Mouse (Mus musculus): ENCODE measurements at regions not wholly inside any gene's neighbourhood (a gene's known extent, or its start where the extent isn't known, plus 50 kb on each side); places are given as distances from the start of the nearest gene placed in this dataset.

DNA sequence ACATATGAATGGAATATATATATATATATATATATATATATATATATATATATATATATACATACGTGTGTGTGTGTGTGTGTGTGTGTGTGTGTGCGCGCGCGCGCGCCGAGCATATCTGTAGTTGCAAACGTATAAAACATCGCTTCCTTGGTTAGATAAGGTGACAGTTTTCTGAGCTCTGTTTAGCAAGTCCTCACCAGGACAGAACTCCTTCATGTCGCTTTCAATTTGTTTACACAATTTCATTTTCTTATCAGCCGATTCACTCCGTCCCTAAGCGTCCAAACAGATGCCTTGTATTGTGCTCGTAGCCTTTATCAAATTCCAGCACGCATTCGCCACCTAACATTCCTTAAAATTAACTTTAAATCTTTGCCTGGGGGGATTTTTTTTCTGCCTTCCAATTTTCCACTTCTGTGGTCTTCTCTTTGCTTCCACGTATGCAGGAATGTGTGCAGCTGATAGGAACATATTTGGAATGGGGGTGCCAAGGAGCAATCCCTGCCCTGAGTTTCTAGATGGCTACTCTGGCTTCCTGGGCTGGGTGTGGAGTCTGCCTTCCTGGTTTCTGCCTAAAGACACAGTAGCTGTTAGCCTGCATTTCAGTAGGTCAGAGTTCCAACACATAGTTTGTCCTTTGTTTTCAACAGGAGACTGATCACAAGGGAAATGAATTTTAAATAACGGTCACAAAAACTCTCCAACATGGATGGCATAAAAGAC is 575.7 kb downstream of the Robo2 start:
- Histone ChIP-seq H3K36me3 (no peaks in the 10 kb centered on the region), H3K4me3 (peak overlapping the region; percentile 36; the same call in 1 of the 2 replicates), H3K27me3 (ENCODE audit: insufficient read depth, poor library complexity, severe bottlenecking) (no peaks in the 10 kb centered on the region), H3K9me3 (no peaks in the 10 kb centered on the region), H3K4me1 (no peaks in the 10 kb centered on the region), H3K27ac (no peak overlapping the region)
- 53% methylated on average over 19 of the region's 19 CpGs for WGBS
- no peak for DNase-seq (ENCODE audit: low spot score)

DNA sequence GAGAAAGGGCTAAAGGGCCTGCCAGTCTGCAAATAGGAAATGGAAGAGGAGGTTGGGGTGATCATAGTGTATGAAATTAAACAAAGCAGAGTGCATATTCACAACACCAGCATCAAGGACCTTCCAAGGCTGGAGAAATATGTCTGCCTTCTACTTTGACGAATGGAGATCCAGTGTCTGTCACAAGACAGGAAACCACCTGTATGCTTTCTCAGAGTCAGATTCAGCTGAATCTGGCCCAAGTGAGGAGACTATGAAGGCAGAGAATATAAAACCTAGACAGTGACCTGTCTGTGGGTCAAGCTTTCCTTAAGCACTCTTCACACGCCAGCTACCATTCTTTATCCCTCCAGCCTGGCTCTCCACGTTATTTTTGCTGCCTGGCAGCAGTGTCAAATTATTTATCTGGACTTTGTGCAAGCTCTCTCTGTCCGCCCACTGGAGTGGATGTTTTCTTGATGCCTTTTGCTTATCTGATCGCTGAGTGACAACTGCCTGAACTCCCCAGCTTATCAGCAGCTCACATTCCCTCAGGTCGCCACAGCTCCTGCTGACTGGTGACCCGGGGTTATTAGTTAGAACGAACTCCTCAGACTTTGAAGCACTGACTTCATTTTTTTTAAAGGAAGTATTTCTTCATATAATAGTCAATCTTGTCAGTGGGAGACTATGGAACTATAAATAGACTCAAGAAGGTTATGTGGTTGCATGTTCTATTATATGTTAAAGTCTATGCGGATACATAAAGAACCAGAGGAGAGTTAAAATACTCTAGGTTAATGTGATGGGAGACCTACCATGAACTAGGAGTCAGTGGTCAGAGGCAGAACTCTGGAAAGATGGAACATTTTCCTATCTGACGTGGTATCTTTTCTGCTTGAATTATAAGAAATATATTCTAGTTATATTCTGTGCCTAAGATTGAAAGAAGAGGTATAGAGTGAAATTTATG is 590.0 kb downstream of the Robo2 start:
- Histone ChIP-seq H3K36me3 (no peaks in the 10 kb centered on the region), H3K27ac (peak overlapping the region; percentile 53), H3K27me3 (ENCODE audit: insufficient read depth, poor library complexity, severe bottlenecking) (no peaks in the 10 kb centered on the region), H3K9me3 (no peaks in the 10 kb centered on the region), H3K4me3 (no peak overlapping the region), H3K4me1 (peaks cover 8% of the 10 kb centered on the region)
- WGBS, result 28% methylated on average over 10 of the region's 10 CpGs
- DNase-seq (ENCODE audit: low spot score), result peak; percentile 74

DNA sequence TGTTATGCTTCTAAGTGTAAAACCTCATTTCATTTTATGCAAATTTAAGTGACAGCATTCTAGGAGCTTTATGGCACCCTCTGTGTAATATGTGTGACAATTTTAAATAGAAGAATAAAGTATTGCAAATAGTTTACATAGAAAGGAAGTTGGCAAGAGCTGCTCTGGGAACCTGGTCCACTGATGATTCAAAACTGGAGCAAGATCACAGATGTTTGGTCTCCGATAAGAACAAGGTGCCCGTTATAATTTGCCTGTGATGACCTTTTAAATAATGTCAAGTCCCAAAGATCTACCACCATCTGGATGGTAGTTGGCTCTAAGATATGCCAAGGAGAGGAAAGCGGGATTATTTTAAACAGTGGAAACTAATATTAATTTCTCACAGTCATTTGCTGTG is 607.1 kb downstream of the Robo2 start:
- no peak overlapping the region for H3K27ac ChIP-seq
- no peaks in the 10 kb centered on the region for H3K9me3 ChIP-seq
- no peaks in the 10 kb centered on the region for H3K4me1 ChIP-seq
- H3K36me3 ChIP-seq, result no peaks in the 10 kb centered on the region
- DNase-seq (ENCODE audit: low spot score), result no peak
- H3K27me3 ChIP-seq (ENCODE audit: insufficient read depth, poor library complexity, severe bottlenecking), result no peaks in the 10 kb centered on the region
- 91% methylated on average over 3 of the region's 3 CpGs for WGBS
- no peak overlapping the region for H3K4me3 ChIP-seq

DNA sequence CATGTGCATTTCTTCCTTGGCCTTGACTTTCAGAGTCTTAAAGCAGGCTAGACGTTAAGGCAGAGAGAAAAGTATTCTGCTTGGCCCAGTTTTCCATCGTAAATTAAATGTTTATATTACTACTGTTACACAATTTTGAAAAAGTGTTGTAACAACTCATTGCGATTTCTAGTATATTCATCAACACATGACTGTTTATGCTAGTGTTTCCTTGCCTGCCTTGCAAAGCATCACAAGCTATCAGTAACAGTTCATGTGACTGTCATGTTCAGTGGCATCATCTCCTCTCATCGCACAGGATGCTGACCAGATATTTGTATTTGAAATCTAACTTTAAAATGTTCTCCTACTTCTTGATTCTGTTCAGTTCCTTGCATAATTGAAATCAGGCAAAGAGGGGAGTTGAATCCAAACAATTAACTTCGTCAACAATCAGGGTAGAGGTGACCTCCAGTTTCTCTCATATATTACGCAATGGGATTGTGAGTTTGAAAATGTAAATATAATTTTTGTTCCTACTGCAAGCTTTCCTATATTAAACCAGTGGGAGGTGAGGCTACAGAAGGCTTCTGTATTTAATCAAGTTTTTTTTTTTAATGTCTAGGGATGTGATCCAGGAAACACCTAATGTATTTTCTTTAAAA is 615.0 kb downstream of the Robo2 start:
- no peak overlapping the region for H3K27ac ChIP-seq
- H3K9me3 ChIP-seq, result no peaks in the 10 kb centered on the region
- no peaks in the 10 kb centered on the region for H3K36me3 ChIP-seq
- DNase-seq (ENCODE audit: low spot score), result no peak
- 89% methylated on average over 6 of the region's 6 CpGs for WGBS
- no peak overlapping the region for H3K4me3 ChIP-seq
- H3K4me1 ChIP-seq, result no peaks in the 10 kb centered on the region
- no peaks in the 10 kb centered on the region for H3K27me3 ChIP-seq (ENCODE audit: insufficient read depth, poor library complexity, severe bottlenecking)

DNA sequence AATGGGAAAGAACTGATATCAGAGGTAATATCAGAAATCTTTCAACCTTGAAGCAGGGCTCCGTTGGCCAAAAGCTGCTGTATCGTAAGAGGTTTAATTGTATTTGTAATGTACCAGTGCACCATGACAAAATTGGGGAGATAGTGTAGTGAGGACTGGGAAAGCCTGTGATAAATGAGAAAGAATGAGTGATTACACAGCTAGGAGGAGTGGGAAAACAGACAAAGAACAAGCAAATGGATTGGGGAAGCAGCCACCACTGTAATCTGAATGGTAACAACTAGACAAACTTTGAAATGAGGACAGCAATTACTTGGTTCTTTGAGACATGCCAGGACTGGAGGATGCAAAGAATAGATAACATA is 626.6 kb downstream of the Robo2 start:
- no peaks in the 10 kb centered on the region for H3K27me3 ChIP-seq (ENCODE audit: insufficient read depth, poor library complexity, severe bottlenecking)
- 78% methylated on average over 2 of the region's 2 CpGs for WGBS

DNA sequence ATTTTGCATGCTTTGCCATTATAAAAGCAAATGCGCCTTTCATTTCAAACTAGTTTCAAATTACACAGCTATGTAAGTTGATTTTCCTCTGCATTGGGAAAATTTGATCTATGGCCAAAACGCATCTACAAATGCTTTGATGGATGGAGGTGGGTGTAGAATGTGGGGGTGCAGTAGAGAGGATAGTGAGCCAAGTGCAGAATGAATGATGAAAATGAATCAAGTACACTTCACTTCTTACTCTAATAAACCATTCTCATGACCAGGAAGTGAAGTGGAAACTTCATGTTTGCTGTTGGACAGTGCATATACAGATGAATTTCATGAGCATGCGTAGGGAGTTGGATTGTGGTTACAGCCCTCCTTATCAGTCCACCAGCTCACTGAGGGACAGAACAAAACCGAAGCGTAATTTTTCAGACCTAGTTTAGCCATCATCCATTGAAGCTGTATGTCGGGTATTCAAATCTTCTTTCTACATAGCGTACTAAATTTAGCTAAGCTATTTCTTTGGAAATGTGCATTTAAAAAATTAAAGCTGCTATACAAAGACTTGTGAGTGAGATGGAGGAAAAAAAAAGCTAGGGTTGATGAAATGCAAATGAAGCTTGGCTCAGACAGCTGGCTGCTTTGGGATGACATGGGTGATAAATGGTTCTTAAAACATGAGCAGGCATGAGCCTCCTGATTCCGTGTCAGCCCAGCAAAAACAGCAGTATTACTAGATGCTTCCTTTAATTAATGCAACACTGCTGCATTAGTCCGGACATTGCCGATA is 627.1 kb downstream of the Robo2 start:
- H3K36me3 ChIP-seq, result no peaks in the 10 kb centered on the region
- no peak for DNase-seq (ENCODE audit: low spot score)
- peaks cover 18% of the 10 kb centered on the region; the same call in 1 of the 2 replicates for H3K4me1 ChIP-seq
- no peak overlapping the region for H3K4me3 ChIP-seq
- no peaks in the 10 kb centered on the region for H3K27me3 ChIP-seq (ENCODE audit: insufficient read depth, poor library complexity, severe bottlenecking)
- 80% methylated on average over 10 of the region's 10 CpGs for WGBS
- H3K9me3 ChIP-seq, result no peaks in the 10 kb centered on the region
- no peak overlapping the region for H3K27ac ChIP-seq

More for the DNA sequence above, 626.6 kb downstream of the Robo2 start:
- DNase-seq (ENCODE audit: low spot score), result no peak
- Histone ChIP-seq H3K36me3 (no peaks in the 10 kb centered on the region), H3K27ac (no peak overlapping the region), H3K4me1 (peaks cover 18% of the 10 kb centered on the region; the same call in 1 of the 2 replicates), H3K9me3 (no peaks in the 10 kb centered on the region), H3K4me3 (no peak overlapping the region)

DNA sequence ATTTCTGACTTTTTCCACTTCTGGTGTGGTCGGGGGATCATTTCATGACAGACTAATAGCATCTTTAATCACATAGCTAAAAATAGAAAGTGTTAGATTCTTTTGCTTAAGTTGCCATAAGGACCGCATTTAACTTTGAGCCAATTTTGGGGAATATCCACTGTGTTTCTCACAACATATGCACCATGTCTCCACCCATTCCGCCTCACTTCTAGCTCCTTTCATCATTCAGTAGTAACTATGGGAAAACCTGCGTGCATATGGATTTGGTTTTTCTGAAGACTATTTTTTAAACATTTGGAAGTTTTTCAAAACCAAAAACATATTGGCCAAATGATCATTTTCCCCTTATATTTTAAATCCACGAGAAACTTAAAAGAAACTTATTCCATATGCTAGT is 639.2 kb downstream of the Robo2 start:
- Histone ChIP-seq H3K4me1 (no peaks in the 10 kb centered on the region), H3K9me3 (no peaks in the 10 kb centered on the region), H3K4me3 (no peak overlapping the region), H3K27ac (no peak overlapping the region), H3K36me3 (no peaks in the 10 kb centered on the region), H3K27me3 (ENCODE audit: insufficient read depth, poor library complexity, severe bottlenecking) (no peaks in the 10 kb centered on the region)
- no peak for DNase-seq (ENCODE audit: low spot score)
- 76% methylated on average over 5 of the region's 5 CpGs for WGBS

DNA sequence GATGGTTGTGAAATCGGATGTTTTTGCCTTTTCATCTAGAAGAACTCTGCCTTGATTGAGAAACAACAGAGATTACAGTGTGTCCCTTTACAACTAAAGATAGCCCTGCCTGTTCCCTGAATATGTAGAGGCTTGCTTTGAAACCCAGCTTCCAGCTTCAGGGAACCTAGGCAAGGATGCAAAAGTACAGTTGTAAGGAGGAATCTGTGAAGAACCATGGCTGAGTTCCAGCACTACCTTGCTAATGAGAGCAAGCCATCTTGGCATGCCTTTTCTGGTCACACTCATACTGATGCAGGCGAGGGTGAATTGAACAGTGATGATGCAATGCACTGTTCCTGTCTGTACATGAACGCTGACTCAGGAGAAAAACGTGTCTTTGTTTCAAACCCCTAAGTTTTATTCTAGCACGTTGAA is 641.2 kb downstream of the Robo2 start:
- no peak overlapping the region for H3K27ac ChIP-seq
- no peak overlapping the region for H3K4me3 ChIP-seq
- no peaks in the 10 kb centered on the region for H3K36me3 ChIP-seq
- no peak for DNase-seq (ENCODE audit: low spot score)
- no peaks in the 10 kb centered on the region for H3K9me3 ChIP-seq
- no peaks in the 10 kb centered on the region for H3K4me1 ChIP-seq
- 67% methylated on average over 5 of the region's 5 CpGs for WGBS
- H3K27me3 ChIP-seq (ENCODE audit: insufficient read depth, poor library complexity, severe bottlenecking), result no peaks in the 10 kb centered on the region

DNA sequence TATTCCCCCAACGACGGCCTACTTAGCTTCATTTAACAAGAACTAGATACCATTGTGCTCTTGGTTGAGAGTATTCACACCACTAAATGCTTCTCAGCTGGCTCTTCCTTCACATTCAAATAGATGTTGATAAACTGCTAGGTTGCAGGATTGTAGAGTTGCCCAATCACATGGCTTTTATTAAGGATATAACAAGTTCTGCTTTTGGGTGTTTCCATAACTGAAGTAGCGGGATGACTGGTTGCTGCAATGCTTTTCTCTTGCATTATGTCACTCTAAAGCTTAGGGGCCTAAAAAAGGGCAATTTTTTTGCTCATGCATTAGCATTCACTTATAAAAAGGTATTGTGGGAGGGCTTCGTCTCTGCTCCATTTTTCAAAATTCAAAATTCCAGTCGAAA is 641.9 kb downstream of the Robo2 start:
- DNase-seq (ENCODE audit: low spot score), result no peak
- no peak overlapping the region for H3K4me3 ChIP-seq
- no peaks in the 10 kb centered on the region for H3K4me1 ChIP-seq
- H3K27me3 ChIP-seq (ENCODE audit: insufficient read depth, poor library complexity, severe bottlenecking), result no peaks in the 10 kb centered on the region
- no peaks in the 10 kb centered on the region for H3K9me3 ChIP-seq
- H3K36me3 ChIP-seq, result no peaks in the 10 kb centered on the region
- 83% methylated on average over 5 of the region's 5 CpGs for WGBS
- no peak overlapping the region for H3K27ac ChIP-seq

DNA sequence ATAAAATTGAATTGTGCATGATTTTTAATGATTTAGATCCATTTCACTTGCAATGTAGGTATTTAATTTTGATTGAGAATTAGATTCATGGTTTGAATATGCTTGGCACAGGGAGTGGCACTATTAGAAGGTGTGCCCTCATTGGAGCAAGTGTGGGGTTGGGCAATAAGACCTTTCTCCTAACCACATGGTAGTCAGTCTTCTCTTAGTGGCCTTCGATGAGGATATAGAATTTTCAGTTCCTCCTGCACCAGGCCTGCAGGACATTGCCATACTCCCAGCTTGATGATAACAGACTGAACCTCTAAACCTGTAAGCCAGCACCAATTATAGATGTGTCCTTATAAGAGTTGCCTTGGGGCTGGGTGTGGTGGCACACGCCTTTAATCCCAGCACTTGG is 642.9 kb downstream of the Robo2 start:
- H3K36me3 ChIP-seq, result no peaks in the 10 kb centered on the region

DNA sequence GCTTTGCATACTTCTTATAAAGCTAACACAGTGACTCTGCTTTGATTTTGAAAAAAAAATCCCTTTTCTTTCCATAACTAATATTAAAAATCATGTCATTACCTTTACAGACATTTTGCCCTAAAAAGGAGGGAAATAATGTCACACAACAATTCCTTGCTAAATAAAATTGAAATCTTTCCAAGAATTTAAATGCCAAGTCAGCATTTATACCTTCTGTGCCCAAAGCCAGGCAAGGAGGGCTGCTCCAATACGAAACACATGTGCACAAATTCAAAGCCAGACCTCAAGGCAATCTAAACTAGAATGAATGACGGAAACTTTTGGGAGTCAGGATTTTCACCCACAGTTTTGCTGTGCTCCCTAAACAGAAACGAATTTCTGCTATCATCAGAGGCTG is 646.4 kb downstream of the Robo2 start:
- no peak overlapping the region for H3K27ac ChIP-seq
- H3K36me3 ChIP-seq, result no peaks in the 10 kb centered on the region
- 76% methylated on average over 3 of the region's 3 CpGs for WGBS
- H3K4me1 ChIP-seq, result no peaks in the 10 kb centered on the region
- no peak for DNase-seq (ENCODE audit: low spot score)
- H3K4me3 ChIP-seq, result no peak overlapping the region
- H3K27me3 ChIP-seq (ENCODE audit: insufficient read depth, poor library complexity, severe bottlenecking), result no peaks in the 10 kb centered on the region
- H3K9me3 ChIP-seq, result no peaks in the 10 kb centered on the region

More for the DNA sequence above, 642.9 kb downstream of the Robo2 start:
- Histone ChIP-seq H3K27me3 (ENCODE audit: insufficient read depth, poor library complexity, severe bottlenecking) (no peaks in the 10 kb centered on the region), H3K4me3 (no peak overlapping the region), H3K4me1 (no peaks in the 10 kb centered on the region), H3K9me3 (no peaks in the 10 kb centered on the region), H3K27ac (no peak overlapping the region)
- DNase-seq (ENCODE audit: low spot score), result no peak
- 90% methylated on average over 2 of the region's 2 CpGs for WGBS

DNA sequence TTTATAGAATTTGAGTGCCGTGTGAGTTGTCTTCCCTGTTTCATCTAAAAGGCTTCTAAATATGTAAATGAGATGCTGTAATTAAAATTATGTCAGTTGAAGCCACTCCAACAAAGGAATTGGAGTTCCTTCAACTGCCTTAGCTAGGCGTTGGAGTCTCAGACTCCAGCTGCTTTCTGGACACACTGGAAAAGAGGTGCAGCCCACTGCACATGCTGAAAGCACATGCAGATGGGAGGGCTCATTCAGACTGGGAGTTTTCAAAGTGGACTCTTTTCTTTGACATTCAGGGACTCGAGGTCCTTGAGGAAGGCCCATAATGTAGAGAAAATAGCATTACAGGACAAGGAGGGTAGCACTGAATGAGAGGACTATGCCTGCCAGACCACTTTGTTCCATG is 650.7 kb downstream of the Robo2 start:
- H3K36me3 ChIP-seq, result no peaks in the 10 kb centered on the region
- H3K27ac ChIP-seq, result no peak overlapping the region
- H3K4me1 ChIP-seq, result no peaks in the 10 kb centered on the region
- 73% methylated on average over 3 of the region's 3 CpGs for WGBS
- DNase-seq (ENCODE audit: low spot score), result no peak
- H3K27me3 ChIP-seq (ENCODE audit: insufficient read depth, poor library complexity, severe bottlenecking), result no peaks in the 10 kb centered on the region
- H3K9me3 ChIP-seq, result no peaks in the 10 kb centered on the region
- H3K4me3 ChIP-seq, result no peak overlapping the region
